Mouse (Mus musculus) right cerebral cortex, postnatal 4 days (tissue): Measurements from ENCODE around the gene Inca1.
A peak's percentile ranks its signal among the peaks of the same experiment; 100 is the strongest.

Experiments
- DNase-seq: peaks from one replicate; pipeline ENCODE4 v3.0.0-alpha.2; 2022

The Inca1 gene

GRCm38 (mm10) chr11:70652029-70652883 is 47.7 kb downstream of the Inca1 start:
- no peak for DNase-seq

DNA sequence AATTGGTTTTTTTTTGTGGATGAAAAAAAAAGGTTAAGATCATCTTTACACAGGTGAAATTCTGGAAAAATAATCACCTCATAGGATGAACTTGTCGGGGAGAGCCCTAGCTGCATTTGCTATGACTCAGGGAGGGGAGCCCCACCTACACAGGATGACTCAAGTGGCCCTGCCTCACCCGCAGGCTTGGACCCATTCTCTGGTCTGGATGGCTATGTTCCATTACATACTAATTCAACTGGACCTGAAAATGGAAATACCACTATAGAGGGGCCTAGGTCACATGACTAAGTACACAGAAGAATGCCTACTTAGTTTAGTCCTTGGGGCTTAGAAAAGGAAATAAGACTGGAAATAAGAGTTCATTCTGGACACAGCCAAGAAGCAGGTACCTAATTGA is 48.6 kb downstream of the Inca1 start:
- no peak for DNase-seq

GRCm38 (mm10) chr11:70650322-70651175 is 49.4 kb downstream of the Inca1 start:
- DNase-seq = no peak

GRCm38 (mm10) chr11:70649185-70649734 is 50.7 kb downstream of the Inca1 start:
- DNase-seq = no peak

DNA sequence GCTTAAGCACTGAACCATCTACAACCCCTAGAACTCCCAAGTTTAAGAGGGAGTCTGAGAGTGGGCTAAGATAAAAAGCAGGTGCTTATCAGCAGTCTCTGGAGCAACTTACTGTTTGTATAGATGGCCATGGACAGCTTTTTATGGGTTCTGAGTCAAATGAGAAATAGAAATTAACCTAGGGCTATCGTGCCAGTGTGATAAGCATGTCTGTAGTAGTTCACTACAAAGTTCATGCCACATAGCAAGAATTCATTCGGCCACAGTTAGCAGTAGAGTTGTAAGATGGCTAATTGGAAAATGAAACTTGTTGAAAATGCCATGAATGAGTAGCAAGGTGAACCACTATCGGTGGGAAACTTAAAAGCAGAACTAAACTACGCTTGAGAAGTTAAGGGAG is 51.4 kb downstream of the Inca1 start:
- DNase-seq = no peak

GRCm38 (mm10) chr11:70647716-70648420 is 52.1 kb downstream of the Inca1 start:
- DNase-seq = no peak

- peak; percentile 91 for DNase-seq
Observed at GRCm38 (mm10) chr11:70646691-70647650, 53.0 kb downstream of the Inca1 start, which contains the start of the genes Rnf167 and Slc25a11. Gene Rnf167, plus strand, starts transcription at chr11:70647235. Gene Slc25a11, minus strand, starts transcription at chr11:70647479.

DNA sequence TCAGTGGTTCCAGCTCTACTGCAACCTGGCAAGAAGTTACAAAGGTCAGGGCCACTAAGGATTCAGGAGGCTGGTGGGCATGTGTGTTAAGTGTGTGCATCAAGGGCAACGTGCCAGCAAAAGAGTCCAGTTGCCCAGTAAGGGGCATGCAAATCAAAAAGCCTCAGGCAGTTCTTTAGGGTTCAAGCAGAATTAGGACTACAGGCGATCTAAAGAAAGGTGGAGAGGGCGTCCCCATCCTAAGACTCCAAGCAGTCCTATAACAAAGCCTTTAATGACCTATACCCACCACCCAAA is 53.7 kb downstream of the Inca1 start:
- no peak for DNase-seq

- DNase-seq = no peak
Observed at GRCm38 (mm10) chr11:70645461-70646258, 54.3 kb downstream of the Inca1 start.

DNA sequence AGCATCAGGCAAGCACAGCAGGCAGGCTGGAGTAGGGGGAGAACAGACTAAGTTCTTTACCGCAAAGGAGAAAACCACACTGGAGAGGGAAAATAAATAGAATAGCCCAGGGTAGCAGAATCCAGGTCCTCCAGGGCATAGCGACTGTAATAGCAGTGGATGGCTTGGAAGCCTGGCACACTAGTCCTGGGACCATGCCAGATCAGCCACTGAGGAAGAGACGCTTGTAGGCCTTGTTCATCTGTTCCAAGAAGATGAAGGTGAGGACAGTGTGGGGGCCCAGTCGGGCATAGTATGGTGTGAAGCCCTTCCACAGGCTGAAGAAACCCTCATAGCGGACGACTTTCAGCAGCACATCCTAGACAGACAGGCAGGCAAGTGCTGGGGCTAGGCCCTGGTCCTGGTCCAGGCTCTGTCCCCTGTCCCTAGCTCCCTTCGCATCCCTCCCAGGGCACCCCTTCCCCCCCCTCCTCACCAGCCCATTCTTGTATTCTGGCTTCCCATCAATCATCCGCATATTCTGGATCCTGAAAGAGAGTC is 55.3 kb downstream of the Inca1 start:
- no peak for DNase-seq

- DNase-seq = no peak
Observed at GRCm38 (mm10) chr11:70643051-70643450, 56.9 kb downstream of the Inca1 start.

- no peak for DNase-seq
Observed at GRCm38 (mm10) chr11:70641241-70641640, 58.7 kb downstream of the Inca1 start.

GRCm38 (mm10) chr11:70639976-70640375 is 60.0 kb downstream of the Inca1 start:
- DNase-seq = no peak

DNA sequence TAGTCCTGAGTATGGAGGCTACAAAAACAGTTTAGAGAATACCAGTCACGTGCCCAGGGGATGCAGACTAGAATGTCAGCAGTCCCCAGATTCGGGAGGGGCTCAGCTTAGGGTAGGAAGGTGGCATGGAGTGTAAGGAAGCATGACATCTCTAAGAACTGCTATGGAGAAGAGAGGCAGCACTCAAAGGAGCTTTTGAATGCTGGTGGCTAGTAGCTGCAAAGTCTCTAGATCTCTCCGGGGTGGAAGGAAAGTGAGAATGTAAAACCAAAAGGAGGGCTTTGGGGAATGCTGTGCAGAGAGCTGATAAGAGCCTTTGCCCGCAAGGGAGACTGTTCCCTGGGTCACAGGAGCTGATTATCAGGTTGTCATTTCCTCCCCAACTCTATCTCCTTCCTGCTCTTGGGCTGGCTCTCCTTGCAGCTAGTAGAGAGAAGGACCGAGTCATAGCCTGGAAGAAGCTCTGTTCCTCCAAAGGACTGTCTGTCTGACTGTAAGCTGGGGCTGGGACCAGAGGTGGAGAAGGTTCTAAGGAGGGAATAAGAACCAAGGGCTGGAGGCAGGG is 61.2 kb downstream of the Inca1 start, which contains the start of gene Gp1ba:
TSS of gene Gp1ba (plus strand) at position 409 of the 565 bp plus-strand sequence.
- DNase-seq = no peak
